Mouse (Mus musculus): ENCODE data around the gene Olfr691. TPM values are rescaled to one million over a fixed set of nuclear protein-coding genes. Genes with fewer than 3 reads are reported as not detected.

Olfr691 gene
- not detected for total RNA-seq (2023)

GRCm38 (mm10) chr7:105342170-105342569 is at the start of gene Olfr691:
Olfr691 (minus strand) TSS chr7:105342270.

GRCm38 (mm10) chr7:105374866-105375265 is 32.8 kb upstream of the Olfr691 start, which contains the start of gene Gm5901:
Gm5901 (plus strand) TSS chr7:105375038.

GRCm38 (mm10) chr7:105367930-105368329 is 25.9 kb upstream of the Olfr691 start, which contains the start of gene Olfr692:
Olfr692 (plus strand) TSS chr7:105368230.

GRCm38 (mm10) chr7:105334004-105334403 is 8.1 kb downstream of the Olfr691 start, which contains the start of gene Olfr690:
Olfr690 (minus strand) TSS chr7:105334104.

GRCm38 (mm10) chr7:105310865-105311264 is 31.2 kb downstream of the Olfr691 start, which contains the start of gene Olfr689:
Olfr689 (plus strand) TSS chr7:105311165.

GRCm38 (mm10) chr7:105287795-105288194 is 54.3 kb downstream of the Olfr691 start, which contains the start of gene Olfr688:
Olfr688 (plus strand) TSS chr7:105288095.

Other genes starting within 250 kb of the Olfr691 start
- not detected for gene Olfr680-ps1, start 249.5 kb downstream of the Olfr691 start, total RNA-seq (2023)
- not detected for gene Olfr681, start 225.4 kb downstream of the Olfr691 start, total RNA-seq (2023)
- gene Olfr683, start 195.3 kb downstream of the Olfr691 start, total RNA-seq (2023) = not detected
- gene Olfr684, start 178.6 kb downstream of the Olfr691 start, total RNA-seq (2023) = not detected
- gene Olfr685, start 156.3 kb downstream of the Olfr691 start, total RNA-seq (2023) = not detected
- not detected for gene Olfr686, start 134.8 kb downstream of the Olfr691 start, total RNA-seq (2023)
- gene Olfr688, start 54.2 kb downstream of the Olfr691 start, total RNA-seq (2023) = not detected
- not detected for gene Olfr689, start 31.1 kb downstream of the Olfr691 start, total RNA-seq (2023)
- not detected for gene Olfr690, start 8.2 kb downstream of the Olfr691 start, total RNA-seq (2023)
- gene Olfr692, start 26.0 kb upstream of the Olfr691 start, total RNA-seq (2023) = not detected
- gene Gm5901, start 32.8 kb upstream of the Olfr691 start, total RNA-seq (2023) = not detected
- gene Fam160a2, start 57.8 kb upstream of the Olfr691 start, total RNA-seq (2023) = 10 to 100 TPM; 47.0 to 56.8 TPM
- not detected for gene Cnga4, start 62.3 kb upstream of the Olfr691 start, total RNA-seq (2023)
- not detected for gene Cckbr, start 83.5 kb upstream of the Olfr691 start, total RNA-seq (2023)
- not detected for gene Cavin3, start 140.0 kb upstream of the Olfr691 start, total RNA-seq (2023)
- gene Smpd1, start 212.1 kb upstream of the Olfr691 start, total RNA-seq (2023) = 10 to 100 TPM; 25.2 to 27.6 TPM
- 1 to 10 TPM; 3.8 to 4.2 TPM for gene Apbb1, start 239.4 kb upstream of the Olfr691 start, total RNA-seq (2023)

Data from B cell, adult 67 days (primary cell).